8 mouse cellular contexts compared by ENCODE assay signal in genomic region chr1:84934151-84934502, GRCm38 (mm10). TPM values are rescaled to one million over a fixed set of nuclear protein-coding genes. Genes with fewer than 3 reads are reported as not detected.
DNase-seq lines count a peak whose midpoint lies in the region; ATAC-seq and TF ChIP-seq lines count a peak whose summit lies in the region.

No protein-coding gene starts in this region.

- no peaks in the 10 kb centered on the region for H3K4me1 ChIP-seq in cortical plate, adult 2 months (ENCODE audit: control insufficient read depth, insufficient read depth, low read length)
- H3K4me1 ChIP-seq in midbrain, embryonic 12.5 days = peaks cover 6% of the 10 kb centered on the region; the same call in 1 of the 2 replicates
- H3K4me1 ChIP-seq in thymus, adult 2 months (replicated peaks; ENCODE audit: control insufficient read depth, insufficient read depth, low read length) = no peaks in the 10 kb centered on the region; the same call in 1 of the 2 replicates

- ATAC-seq in midbrain, embryonic 12.5 days (ENCODE audit: low FRiP score, low read depth) = peak; percentile 7

- H3K27ac ChIP-seq in cortical plate, adult 2 months (ENCODE audit: insufficient read depth, low read length) = peak overlapping the region; percentile 80; the same call in 1 of the 2 replicates
- H3K27ac ChIP-seq in midbrain, embryonic 12.5 days (replicated peaks) = peak overlapping the region; percentile 91
- no peak overlapping the region for H3K27ac ChIP-seq in thymus, adult 2 months (ENCODE audit: control insufficient read depth, insufficient read depth, low read length)

- WGBS in midbrain, embryonic 12.5 days = 2% methylated on average over 12 of the region's 12 CpGs
- WGBS in thymus, adult 2 months = 5% methylated on average over 12 of the region's 12 CpGs

- H3K4me2 ChIP-seq in midbrain, embryonic 12.5 days (replicated peaks) = peak overlapping the region; percentile 61

- H3K4me3 ChIP-seq in cortical plate, adult 2 months (ENCODE audit: insufficient read depth, low read length) = peak overlapping the region; percentile 69
- H3K4me3 ChIP-seq in midbrain, embryonic 12.5 days = peak overlapping the region; percentile 69
- no peak overlapping the region for H3K4me3 ChIP-seq in thymus, adult 2 months (ENCODE audit: control insufficient read depth, insufficient read depth, low read length)

- H3K9ac ChIP-seq in midbrain, embryonic 12.5 days (replicated peaks) = peak overlapping the region; percentile 85

- H3K27me3 ChIP-seq in midbrain, embryonic 12.5 days = no peaks in the 10 kb centered on the region
- H3K27me3 ChIP-seq in thymus, adult 2 months (ENCODE audit: control insufficient read depth, insufficient read depth, low read length) = no peaks in the 10 kb centered on the region

- peaks cover 3% of the 10 kb centered on the region; the same call in 1 of the 2 replicates for H3K36me3 ChIP-seq in midbrain, embryonic 12.5 days
- H3K36me3 ChIP-seq in thymus, adult 2 months (ENCODE audit: control insufficient read depth, insufficient read depth, low read length) = no peaks in the 10 kb centered on the region

- no peaks in the 10 kb centered on the region for H3K9me3 ChIP-seq in midbrain, embryonic 12.5 days

- no peak for TF ChIP-seq POLR2A in cortical plate, adult 2 months (IDR thresholded peaks at IDR 0.05; ENCODE audit: extremely low read depth, insufficient read depth, low read length)
- no peak for TF ChIP-seq POLR2A in thymus, adult 2 months (IDR thresholded peaks at IDR 0.05; ENCODE audit: control insufficient read depth, extremely low read depth, insufficient read depth, low read length, poor library complexity)

- TF ChIP-seq CTCF in cortical plate, adult 2 months (IDR thresholded peaks at IDR 0.05; ENCODE audit: extremely low read depth, insufficient read depth, low read length) = no peak
- no peak for TF ChIP-seq CTCF in thymus, adult 2 months (IDR thresholded peaks at IDR 0.05; ENCODE audit: borderline replicate concordance, control insufficient read depth, extremely low read depth, insufficient read depth, low read length, poor library complexity)

- peak; percentile 8 for DNase-seq in kidney, postnatal 10 days
- DNase-seq in kidney, postnatal 36 days = no peak
- peak; percentile 45 for DNase-seq in forelimb bud, embryonic 11.5 days (ENCODE audit: low read depth, low spot score)
- DNase-seq in thymus, adult 2 months = no peak
- DNase-seq in ovary, adult 18-20 months (ENCODE audit: low spot score) = no peak
- no peak for DNase-seq in cerebellum, postnatal 25 days

RNA-seq across cellular contexts. Expression of gene Slc16a14, which starts 0.8 kb away (rescaled TPM):
- polyA plus RNA-seq in cortical plate, adult 2 months (2012; rRNA removed) = 4.7 and 5.9 TPM in 2 replicates
- polyA plus RNA-seq in midbrain, embryonic 12.5 days (2016; fragmentation: Nextera tagmentation; extraction: Ambion mirVana) = 12.3 and 15.4 TPM in 2 replicates
- polyA plus RNA-seq in thymus, adult 2 months (2012; rRNA removed) = 0.07 TPM in 1 of 2 replicates, not detected in the other

Comparison
In these comparisons a context has a peak if more than half of its experiments do, and no peak if none do; other contexts are left out.
1. DNase-seq: peak in kidney, postnatal 10 days (single experiment) and forelimb bud, embryonic 11.5 days (single experiment); none in kidney, postnatal 36 days (0 of 2), thymus, adult 2 months (single experiment), ovary, adult 18-20 months (single experiment) and cerebellum, postnatal 25 days (0 of 2).